Mouse (Mus musculus): Measurements from ENCODE around the gene Rsbn1.

DNA sequence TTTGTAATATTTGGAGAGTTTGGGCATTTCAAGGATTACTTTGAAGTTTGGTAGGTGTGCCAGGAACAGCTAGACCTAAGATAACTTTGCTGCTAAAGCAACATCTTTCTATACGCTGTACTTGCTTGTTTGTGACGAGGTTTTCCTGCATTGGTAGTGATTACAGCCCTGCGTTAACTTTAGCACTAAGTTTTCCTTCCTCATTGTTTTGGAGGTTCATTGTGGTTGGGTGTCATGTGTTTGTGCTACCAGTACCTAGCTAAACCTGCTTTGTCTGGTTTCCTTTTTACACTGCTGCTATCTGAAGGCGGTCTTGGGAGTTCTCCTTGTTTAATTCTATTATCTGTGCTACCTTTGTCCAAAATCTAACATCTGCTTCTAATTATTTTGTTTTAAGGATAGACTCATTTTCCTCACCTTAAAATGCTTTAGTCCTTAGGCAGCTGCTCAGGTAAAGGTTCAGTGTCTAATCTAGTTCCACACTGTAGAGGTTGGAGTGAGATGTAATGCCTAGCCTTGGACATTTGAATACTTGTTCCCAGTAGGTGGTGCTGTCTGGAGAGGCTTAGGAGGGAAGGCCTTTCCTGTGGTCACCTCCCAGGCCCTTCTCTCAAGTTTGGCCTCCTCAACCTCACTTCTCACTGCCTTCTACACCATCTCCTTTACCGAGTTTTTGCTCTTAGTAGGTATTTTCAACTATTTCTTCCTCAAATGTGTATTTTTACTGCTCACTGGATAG, 96.2 kb downstream of the Rsbn1 start:
- no peak for TF ChIP-seq CTCF (conservative IDR thresholded peaks at IDR 0.05; ENCODE audit: low read length)
- no peak for TF ChIP-seq POU5F1 (IDR thresholded peaks at IDR 0.05; ENCODE audit: borderline replicate concordance, low read length)
- TF ChIP-seq NANOG (IDR thresholded peaks at IDR 0.05; ENCODE audit: borderline replicate concordance, low read length), result no peak

Measured in E14TG2a.4 (cell line).